Mouse (Mus musculus) intestine, postnatal 0 days (tissue): ENCODE results near the gene Slc25a17. TPM values are rescaled to one million over a fixed set of nuclear protein-coding genes. Genes with fewer than 3 reads are reported as not detected.

Source experiments
- ATAC-seq: fragments of 200-750 bp; cut with Nextera tagmentation; 2 replicates; pipeline ENCODE4 v1.8.0; 2017; ENCODE audit warnings: mild to moderate bottlenecking, moderate TSS enrichment, moderate library complexity
- H3K27ac ChIP-seq: fragments of 300-500 bp; sonication (generic); 2 replicates; pipeline ENCODE4 v1.5.1; 2014; ENCODE audit warnings: mild to moderate bottlenecking, low read depth, low read length, moderate library complexity
- H3K27me3 ChIP-seq: fragments of 300-500 bp; sonication (generic); replicated peaks from 2 replicates; pipeline ENCODE4 v1.6.1; 2014; ENCODE audit warnings: low read length, mixed read lengths; ENCODE audit not compliant: control insufficient read depth, insufficient read depth
- H3K36me3 ChIP-seq: fragments of 300-500 bp; sonication (generic); 2 replicates; pipeline ENCODE4 v1.6.1; 2014; ENCODE audit warnings: mild to moderate bottlenecking, moderate library complexity; ENCODE audit not compliant: control insufficient read depth, insufficient read depth
- H3K4me1 ChIP-seq: fragments of 300-500 bp; sonication (generic); replicated peaks from 2 replicates; pipeline ENCODE4 v1.6.1; 2014; ENCODE audit warnings: antibody characterized with exemption, low read length, mixed read lengths; ENCODE audit not compliant: control insufficient read depth, insufficient read depth
- H3K4me2 ChIP-seq: fragments of 300-500 bp; sonication (generic); replicated peaks from 2 replicates; pipeline ENCODE4 v1.6.1; 2014; ENCODE audit warnings: low read depth, mild to moderate bottlenecking, moderate library complexity
- H3K4me3 ChIP-seq: fragments of 300-500 bp; sonication (generic); 2 replicates; pipeline ENCODE4 v1.5.1; 2014; ENCODE audit warnings: low read depth, low read length
- H3K9ac ChIP-seq: fragments of 300-500 bp; sonication (generic); 2 replicates; pipeline ENCODE4 v1.6.1; 2014; ENCODE audit warnings: mild to moderate bottlenecking, low read depth, low read length
- H3K9me3 ChIP-seq: fragments of 300-500 bp; sonication (generic); 2 replicates; pipeline ENCODE4 v1.6.1; 2016; ENCODE audit warnings: mixed run types; ENCODE audit not compliant: control insufficient read depth
- CTCF ChIP-seq: sonication (generic); IDR thresholded peaks from 2 replicates; pipeline ENCODE4 v1.5.1; 2016; ENCODE audit warnings: low read depth, mild to moderate bottlenecking, control low read depth, antibody characterized with exemption, moderate library complexity
- WGBS: fragments of 180-500 bp; shearing (Covaris S2); extraction: QIAGEN DNeasy Blood & Tissue Kit; methylation state at CpG from one replicate; pipeline ENCODE4 v1.1.7; 2014; 5-methylcytosine and 5-hydroxymethylcytosine counted together
- polyA plus RNA-seq: library from polyadenylated mRNA; unstranded; fragments of >200 nt; fragmentation: Nextera tagmentation; extraction: Ambion mirVana; gene quantifications from 2 replicates; pipeline ENCODE4 v1.2.1, GENCODE M21; 2015

Slc25a17 gene
- polyA plus RNA-seq, 1 experiment from 2014 or later: 33.2 TPM

- no peaks in the 10 kb centered on the region; the same call in 1 of the 2 replicates for H3K4me1 ChIP-seq
Observed at GRCm38 (mm10) chr15:81361022-81361404, 401 bp upstream of the Slc25a17 start.

GRCm38 (mm10) chr15:81359421-81359820, 1.2 kb downstream of the Slc25a17 start:
- Histone ChIP-seq H3K4me1 (no peaks in the 10 kb centered on the region; the same call in 1 of the 2 replicates), H3K4me2 (no peak overlapping the region), H3K9me3 (no peaks in the 10 kb centered on the region), H3K27ac (no peak overlapping the region), H3K9ac (no peak overlapping the region), H3K4me3 (no peak overlapping the region), H3K27me3 (peaks cover 6% of the 10 kb centered on the region; the same call in 1 of the 2 replicates), H3K36me3 (peaks cover 12% of the 10 kb centered on the region)
- 87% methylated on average over 5 of the region's 5 CpGs for WGBS
- TF ChIP-seq CTCF: no peak
- ATAC-seq: no peak

More at GRCm38 (mm10) chr15:81361022-81361404, 401 bp upstream of the Slc25a17 start:
- TF ChIP-seq CTCF: no peak
- no peaks in the 10 kb centered on the region for H3K9me3 ChIP-seq
- peaks cover 13% of the 10 kb centered on the region for H3K36me3 ChIP-seq
- 35% methylated on average over 6 of the region's 6 CpGs for WGBS
- peak; percentile 32; the same call in 1 of the 2 replicates for ATAC-seq
- peak overlapping the region; percentile 84 for H3K4me2 ChIP-seq
- peak overlapping the region; percentile 55 for H3K4me3 ChIP-seq
- H3K27me3 ChIP-seq: peaks cover 4% of the 10 kb centered on the region; the same call in 1 of the 2 replicates
- H3K27ac ChIP-seq: 0 out of 2 replicates have a peak overlapping the region, but pooled peaks have one; percentile 29
- no peak overlapping the region for H3K9ac ChIP-seq

- Histone ChIP-seq H3K27me3 (peaks cover 6% of the 10 kb centered on the region; the same call in 1 of the 2 replicates), H3K4me3 (no peak overlapping the region), H3K4me2 (no peak overlapping the region), H3K36me3 (peaks cover 7% of the 10 kb centered on the region), H3K9me3 (no peaks in the 10 kb centered on the region), H3K27ac (no peak overlapping the region), H3K9ac (no peak overlapping the region), H3K4me1 (no peaks in the 10 kb centered on the region)
- 81% methylated on average over 3 of the region's 3 CpGs for WGBS
- ATAC-seq: no peak
- TF ChIP-seq CTCF: no peak
Observed at GRCm38 (mm10) chr15:81358943-81359342, 1.7 kb downstream of the Slc25a17 start.

GRCm38 (mm10) chr15:81356946-81357345, 3.7 kb downstream of the Slc25a17 start:
- Histone ChIP-seq H3K4me2 (no peak overlapping the region), H3K9ac (no peak overlapping the region), H3K27ac (no peak overlapping the region), H3K4me3 (no peak overlapping the region), H3K9me3 (no peaks in the 10 kb centered on the region), H3K27me3 (peaks cover 6% of the 10 kb centered on the region; the same call in 1 of the 2 replicates), H3K4me1 (no peaks in the 10 kb centered on the region), H3K36me3 (no peaks in the 10 kb centered on the region)
- no peak for ATAC-seq
- no peak for TF ChIP-seq CTCF
- 33% methylated on average over 5 of the region's 5 CpGs for WGBS

GRCm38 (mm10) chr15:81355146-81355761, 5.4 kb downstream of the Slc25a17 start:
- Histone ChIP-seq H3K27me3 (peaks cover 6% of the 10 kb centered on the region; the same call in 1 of the 2 replicates), H3K9ac (no peak overlapping the region), H3K4me3 (no peak overlapping the region), H3K36me3 (no peaks in the 10 kb centered on the region), H3K4me2 (no peak overlapping the region), H3K4me1 (no peaks in the 10 kb centered on the region), H3K27ac (no peak overlapping the region), H3K9me3 (no peaks in the 10 kb centered on the region)
- peak; percentile 82 for TF ChIP-seq CTCF
- 63% methylated on average over 3 of the region's 3 CpGs for WGBS
- ATAC-seq: 0 out of 2 replicates have a peak, but pooled peaks have one; percentile 52

GRCm38 (mm10) chr15:81352638-81353037, 8.0 kb downstream of the Slc25a17 start:
- H3K36me3 ChIP-seq: no peaks in the 10 kb centered on the region
- H3K4me1 ChIP-seq: no peaks in the 10 kb centered on the region
- no peak overlapping the region for H3K4me2 ChIP-seq
- no peak overlapping the region for H3K4me3 ChIP-seq
- H3K27ac ChIP-seq: no peak overlapping the region
- no peaks in the 10 kb centered on the region for H3K9me3 ChIP-seq
- TF ChIP-seq CTCF: peak; percentile 67
- WGBS: 81% methylated on average over 1 of the region's 1 CpGs
- no peak for ATAC-seq
- H3K27me3 ChIP-seq: peaks cover 5% of the 10 kb centered on the region; the same call in 1 of the 2 replicates
- H3K9ac ChIP-seq: no peak overlapping the region
